Mouse (Mus musculus): ENCODE measurements at regions not wholly inside any gene's neighbourhood (a gene's known extent, or its start where the extent isn't known, plus 50 kb on each side); places are given as distances from the start of the nearest gene placed in this dataset.
A peak's percentile ranks its signal among the peaks of the same experiment; 100 is the strongest.

GRCm38 (mm10) chr14:101353009-101353378 lies 152.9 kb upstream of the Prr30 start:
- 13% methylated on average over 3 of the region's 3 CpGs for WGBS
- H3K4me2 ChIP-seq (ENCODE audit: low read length) = no peak overlapping the region
- ATAC-seq = peak; percentile 59

GRCm38 (mm10) chr14:101352046-101353008 lies 152.2 kb upstream of the Prr30 start:
- peaks cover 14% of the 10 kb centered on the region for H3K4me1 ChIP-seq (ENCODE audit: control insufficient read depth, insufficient read depth, low read length)
- H3K9ac ChIP-seq (ENCODE audit: low read depth, low read length) = no peak overlapping the region
- no peak overlapping the region; the same call in 1 of the 2 replicates for H3K4me2 ChIP-seq (ENCODE audit: low read length)
- H3K36me3 ChIP-seq (ENCODE audit: control insufficient read depth, insufficient read depth, low read length) = no peaks in the 10 kb centered on the region
- no peaks in the 10 kb centered on the region for H3K27me3 ChIP-seq (ENCODE audit: control insufficient read depth, insufficient read depth, low read depth, low read length)
- H3K27ac ChIP-seq (ENCODE audit: low read length) = peak overlapping the region; percentile 80
- H3K9me3 ChIP-seq (replicated peaks; ENCODE audit: control insufficient read depth, low read length, poor library complexity, severe bottlenecking) = no peaks in the 10 kb centered on the region
- no peak overlapping the region for H3K4me3 ChIP-seq (ENCODE audit: low read depth, low read length)
- ATAC-seq = peak; percentile 97
- 3% methylated on average over 6 of the region's 6 CpGs for WGBS

More at GRCm38 (mm10) chr14:101353009-101353378, 152.9 kb upstream of the Prr30 start:
- Histone ChIP-seq H3K9me3 (replicated peaks; ENCODE audit: control insufficient read depth, low read length, poor library complexity, severe bottlenecking) (no peaks in the 10 kb centered on the region), H3K4me3 (ENCODE audit: low read depth, low read length) (no peak overlapping the region), H3K36me3 (ENCODE audit: control insufficient read depth, insufficient read depth, low read length) (no peaks in the 10 kb centered on the region), H3K27ac (ENCODE audit: low read length) (peak overlapping the region; percentile 80), H3K9ac (ENCODE audit: low read depth, low read length) (no peak overlapping the region), H3K4me1 (ENCODE audit: control insufficient read depth, insufficient read depth, low read length) (peaks cover 14% of the 10 kb centered on the region), H3K27me3 (ENCODE audit: control insufficient read depth, insufficient read depth, low read depth, low read length) (no peaks in the 10 kb centered on the region)

- H3K9me3 ChIP-seq (replicated peaks; ENCODE audit: control insufficient read depth, low read length, poor library complexity, severe bottlenecking) = no peaks in the 10 kb centered on the region
Measured at GRCm38 (mm10) chr14:101340331-101340730, 140.2 kb upstream of the Prr30 start.

GRCm38 (mm10) chr14:101332015-101332414 lies 131.9 kb upstream of the Prr30 start:
- H3K9ac ChIP-seq (ENCODE audit: low read depth, low read length) = no peak overlapping the region
- WGBS = 49% methylated on average over 4 of the region's 4 CpGs
- H3K27ac ChIP-seq (ENCODE audit: low read length) = no peak overlapping the region
- H3K4me1 ChIP-seq (ENCODE audit: control insufficient read depth, insufficient read depth, low read length) = peaks cover 6% of the 10 kb centered on the region; the same call in 1 of the 2 replicates
- H3K4me3 ChIP-seq (ENCODE audit: low read depth, low read length) = no peak overlapping the region
- H3K27me3 ChIP-seq (ENCODE audit: control insufficient read depth, insufficient read depth, low read depth, low read length) = no peaks in the 10 kb centered on the region
- no peaks in the 10 kb centered on the region for H3K9me3 ChIP-seq (replicated peaks; ENCODE audit: control insufficient read depth, low read length, poor library complexity, severe bottlenecking)
- no peak overlapping the region for H3K4me2 ChIP-seq (ENCODE audit: low read length)
- H3K36me3 ChIP-seq (ENCODE audit: control insufficient read depth, insufficient read depth, low read length) = no peaks in the 10 kb centered on the region
- ATAC-seq = no peak

More at GRCm38 (mm10) chr14:101340331-101340730, 140.2 kb upstream of the Prr30 start:
- H3K27me3 ChIP-seq (ENCODE audit: control insufficient read depth, insufficient read depth, low read depth, low read length) = no peaks in the 10 kb centered on the region
- no peak overlapping the region for H3K9ac ChIP-seq (ENCODE audit: low read depth, low read length)
- H3K27ac ChIP-seq (ENCODE audit: low read length) = no peak overlapping the region
- no peaks in the 10 kb centered on the region for H3K4me1 ChIP-seq (ENCODE audit: control insufficient read depth, insufficient read depth, low read length)
- H3K4me3 ChIP-seq (ENCODE audit: low read depth, low read length) = no peak overlapping the region
- no peak overlapping the region for H3K4me2 ChIP-seq (ENCODE audit: low read length)
- H3K36me3 ChIP-seq (ENCODE audit: control insufficient read depth, insufficient read depth, low read length) = no peaks in the 10 kb centered on the region
- no peak for ATAC-seq
- 91% methylated on average over 1 of the region's 1 CpGs for WGBS

- no peak overlapping the region for H3K9ac ChIP-seq (ENCODE audit: low read depth, low read length)
- WGBS = 38% methylated on average over 6 of the region's 6 CpGs
- no peaks in the 10 kb centered on the region for H3K9me3 ChIP-seq (replicated peaks; ENCODE audit: control insufficient read depth, low read length, poor library complexity, severe bottlenecking)
- H3K27me3 ChIP-seq (ENCODE audit: control insufficient read depth, insufficient read depth, low read depth, low read length) = no peaks in the 10 kb centered on the region
- ATAC-seq = peak; percentile 76
- H3K4me1 ChIP-seq (ENCODE audit: control insufficient read depth, insufficient read depth, low read length) = peaks cover 6% of the 10 kb centered on the region; the same call in 1 of the 2 replicates
- no peak overlapping the region for H3K27ac ChIP-seq (ENCODE audit: low read length)
- H3K36me3 ChIP-seq (ENCODE audit: control insufficient read depth, insufficient read depth, low read length) = no peaks in the 10 kb centered on the region
- no peak overlapping the region for H3K4me3 ChIP-seq (ENCODE audit: low read depth, low read length)
- no peak overlapping the region for H3K4me2 ChIP-seq (ENCODE audit: low read length)
Measured at GRCm38 (mm10) chr14:101327421-101327820, 127.3 kb upstream of the Prr30 start.

- no peak overlapping the region for H3K9ac ChIP-seq (ENCODE audit: low read depth, low read length)
- H3K4me2 ChIP-seq (ENCODE audit: low read length) = no peak overlapping the region
- no peaks in the 10 kb centered on the region for H3K36me3 ChIP-seq (ENCODE audit: control insufficient read depth, insufficient read depth, low read length)
- WGBS = 58% methylated on average over 12 of the region's 12 CpGs
- no peak overlapping the region for H3K27ac ChIP-seq (ENCODE audit: low read length)
- H3K27me3 ChIP-seq (ENCODE audit: control insufficient read depth, insufficient read depth, low read depth, low read length) = no peaks in the 10 kb centered on the region
- peaks cover 6% of the 10 kb centered on the region; the same call in 1 of the 2 replicates for H3K4me1 ChIP-seq (ENCODE audit: control insufficient read depth, insufficient read depth, low read length)
- no peak for ATAC-seq
- H3K4me3 ChIP-seq (ENCODE audit: low read depth, low read length) = no peak overlapping the region
- no peaks in the 10 kb centered on the region for H3K9me3 ChIP-seq (replicated peaks; ENCODE audit: control insufficient read depth, low read length, poor library complexity, severe bottlenecking)
Measured at GRCm38 (mm10) chr14:101326477-101326941, 126.4 kb upstream of the Prr30 start.

GRCm38 (mm10) chr14:101323361-101323760 lies 123.2 kb upstream of the Prr30 start:
- Histone ChIP-seq H3K27ac (ENCODE audit: low read length) (no peak overlapping the region), H3K4me1 (ENCODE audit: control insufficient read depth, insufficient read depth, low read length) (peaks cover 6% of the 10 kb centered on the region; the same call in 1 of the 2 replicates), H3K4me3 (ENCODE audit: low read depth, low read length) (no peak overlapping the region), H3K9me3 (replicated peaks; ENCODE audit: control insufficient read depth, low read length, poor library complexity, severe bottlenecking) (no peaks in the 10 kb centered on the region), H3K27me3 (ENCODE audit: control insufficient read depth, insufficient read depth, low read depth, low read length) (no peaks in the 10 kb centered on the region), H3K36me3 (ENCODE audit: control insufficient read depth, insufficient read depth, low read length) (no peaks in the 10 kb centered on the region), H3K9ac (ENCODE audit: low read depth, low read length) (no peak overlapping the region), H3K4me2 (ENCODE audit: low read length) (no peak overlapping the region)
- WGBS = 92% methylated on average over 6 of the region's 6 CpGs
- no peak for ATAC-seq

- Histone ChIP-seq H3K9me3 (replicated peaks; ENCODE audit: control insufficient read depth, low read length, poor library complexity, severe bottlenecking) (no peaks in the 10 kb centered on the region), H3K36me3 (ENCODE audit: control insufficient read depth, insufficient read depth, low read length) (no peaks in the 10 kb centered on the region)
Measured at GRCm38 (mm10) chr14:101307920-101308319, 107.8 kb upstream of the Prr30 start.

GRCm38 (mm10) chr14:101304487-101305032 lies 104.4 kb upstream of the Prr30 start:
- no peaks in the 10 kb centered on the region for H3K4me1 ChIP-seq (ENCODE audit: control insufficient read depth, insufficient read depth, low read length)
- H3K36me3 ChIP-seq (ENCODE audit: control insufficient read depth, insufficient read depth, low read length) = no peaks in the 10 kb centered on the region
- H3K9me3 ChIP-seq (replicated peaks; ENCODE audit: control insufficient read depth, low read length, poor library complexity, severe bottlenecking) = no peaks in the 10 kb centered on the region
- H3K4me2 ChIP-seq (ENCODE audit: low read length) = no peak overlapping the region
- 69% methylated on average over 4 of the region's 4 CpGs for WGBS
- no peak overlapping the region for H3K27ac ChIP-seq (ENCODE audit: low read length)
- no peak overlapping the region for H3K4me3 ChIP-seq (ENCODE audit: low read depth, low read length)
- H3K27me3 ChIP-seq (ENCODE audit: control insufficient read depth, insufficient read depth, low read depth, low read length) = no peaks in the 10 kb centered on the region
- no peak for ATAC-seq
- no peak overlapping the region for H3K9ac ChIP-seq (ENCODE audit: low read depth, low read length)

More at GRCm38 (mm10) chr14:101307920-101308319, 107.8 kb upstream of the Prr30 start:
- ATAC-seq = no peak
- no peak overlapping the region for H3K4me2 ChIP-seq (ENCODE audit: low read length)
- no peak overlapping the region for H3K4me3 ChIP-seq (ENCODE audit: low read depth, low read length)
- no peaks in the 10 kb centered on the region for H3K27me3 ChIP-seq (ENCODE audit: control insufficient read depth, insufficient read depth, low read depth, low read length)
- no peak overlapping the region for H3K27ac ChIP-seq (ENCODE audit: low read length)
- H3K9ac ChIP-seq (ENCODE audit: low read depth, low read length) = no peak overlapping the region
- H3K4me1 ChIP-seq (ENCODE audit: control insufficient read depth, insufficient read depth, low read length) = no peaks in the 10 kb centered on the region
